ENCODE assay signal across 8 mouse cellular contexts in the genomic region with DNA sequence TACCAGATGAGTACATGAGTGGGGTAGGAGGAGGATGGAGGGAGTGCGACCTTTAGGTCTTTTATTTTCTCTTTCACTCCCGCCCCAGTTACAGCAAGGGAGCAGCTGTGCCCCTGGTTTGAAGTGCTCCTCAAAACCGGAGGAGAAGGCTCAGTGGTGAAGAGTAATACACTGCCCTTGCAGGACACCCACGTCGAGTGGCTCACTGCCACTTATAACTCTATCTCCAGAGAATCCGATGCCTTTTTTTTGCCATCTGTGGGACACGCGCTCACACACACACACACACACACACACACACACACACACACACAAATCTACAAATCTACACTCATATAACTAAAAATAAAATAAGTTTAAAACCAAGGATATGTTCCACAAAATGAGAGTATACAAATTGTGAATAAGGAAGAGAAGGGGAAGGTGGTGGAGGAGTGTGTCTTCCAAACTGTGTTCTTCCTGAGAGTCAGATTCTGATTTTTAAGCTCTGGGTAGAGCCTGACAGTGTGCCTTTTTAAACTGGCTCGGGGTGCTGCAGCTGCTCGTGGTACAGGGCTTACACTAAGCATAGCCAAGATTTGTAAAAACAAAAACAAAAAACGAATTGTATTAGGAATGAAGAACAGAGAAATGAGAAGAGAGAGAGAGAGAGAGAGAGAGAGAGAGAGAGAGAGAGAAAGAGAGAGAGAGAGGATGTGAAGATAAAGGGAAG. TPM values are rescaled to one million over a fixed set of nuclear protein-coding genes. Genes with fewer than 3 reads are reported as not detected.
DNase-seq lines count a peak whose midpoint lies in the region; ATAC-seq and TF ChIP-seq lines count a peak whose summit lies in the region.

No protein-coding gene starts in this region.

- no peak for DNase-seq in kidney, adult 2 months
- DNase-seq in limb, embryonic 10.5 days (ENCODE audit: low spot score) = no peak
- DNase-seq in thymus, postnatal 36 days = no peak

- H3K4me3 ChIP-seq in kidney, embryonic 16.5 days (ENCODE audit: low read length) = no peak overlapping the region
- H3K4me3 ChIP-seq in kidney, adult 2 months (ENCODE audit: insufficient read depth, low read depth, low read length) = no peak overlapping the region
- no peak overlapping the region for H3K4me3 ChIP-seq in forebrain, embryonic 12.5 days (replicated peaks)
- peak overlapping the region; percentile 76; the same call in 1 of the 2 replicates for H3K4me3 ChIP-seq in limb, embryonic 10.5 days
- H3K4me3 ChIP-seq in neural tube, embryonic 13.5 days = peak overlapping the region; percentile 62; the same call in 1 of the 2 replicates

- no peaks in the 10 kb centered on the region for H3K9me3 ChIP-seq in kidney, embryonic 16.5 days (ENCODE audit: low read length)
- no peaks in the 10 kb centered on the region for H3K9me3 ChIP-seq in forebrain, embryonic 12.5 days
- no peaks in the 10 kb centered on the region for H3K9me3 ChIP-seq in limb, embryonic 10.5 days (replicated peaks)
- H3K9me3 ChIP-seq in neural tube, embryonic 13.5 days = no peaks in the 10 kb centered on the region

- ATAC-seq in kidney, embryonic 16.5 days (ENCODE audit: low FRiP score, low TSS enrichment) = no peak
- ATAC-seq in forebrain, embryonic 12.5 days (ENCODE audit: low FRiP score) = no peak
- no peak for ATAC-seq in neural tube, embryonic 13.5 days (ENCODE audit: low read depth)
- ATAC-seq in megakaryocyte progenitor cell, adult 5-6 weeks (replicated peaks; ENCODE audit: poor library complexity) = no peak
- ATAC-seq in cerebellum, adult (ENCODE audit: insufficient number of reproducible peaks, low FRiP score, low TSS enrichment) = no peak

- peak overlapping the region; percentile 90 for H3K4me2 ChIP-seq in kidney, embryonic 16.5 days (replicated peaks; ENCODE audit: low read depth, low read length)
- peak overlapping the region; percentile 72 for H3K4me2 ChIP-seq in forebrain, embryonic 12.5 days
- peak overlapping the region; percentile 73 for H3K4me2 ChIP-seq in neural tube, embryonic 13.5 days

- no peak for TF ChIP-seq CTCF in kidney, adult 2 months (conservative IDR thresholded peaks at IDR 0.05; ENCODE audit: insufficient read depth, insufficient read length, low read depth, low read length)

- H3K27ac ChIP-seq in kidney, embryonic 16.5 days (ENCODE audit: low read length) = no peak overlapping the region
- H3K27ac ChIP-seq in kidney, adult 2 months (ENCODE audit: insufficient read depth, low read depth, low read length) = no peak overlapping the region
- H3K27ac ChIP-seq in forebrain, embryonic 12.5 days = no peak overlapping the region
- peak overlapping the region; percentile 90; the same call in 1 of the 2 replicates for H3K27ac ChIP-seq in limb, embryonic 10.5 days
- no peak overlapping the region for H3K27ac ChIP-seq in neural tube, embryonic 13.5 days (replicated peaks)

- no peaks in the 10 kb centered on the region for H3K27me3 ChIP-seq in kidney, embryonic 16.5 days (ENCODE audit: insufficient read depth, low read length)
- H3K27me3 ChIP-seq in kidney, adult 2 months (replicated peaks; ENCODE audit: control insufficient read depth, insufficient read depth, low read length) = no peaks in the 10 kb centered on the region
- H3K27me3 ChIP-seq in forebrain, embryonic 12.5 days = no peaks in the 10 kb centered on the region
- no peaks in the 10 kb centered on the region for H3K27me3 ChIP-seq in limb, embryonic 10.5 days (ENCODE audit: low read depth, poor library complexity, severe bottlenecking)
- no peaks in the 10 kb centered on the region for H3K27me3 ChIP-seq in neural tube, embryonic 13.5 days

- WGBS in kidney, embryonic 16.5 days = 89% methylated on average over 11 of the region's 11 CpGs
- 80% methylated on average over 11 of the region's 11 CpGs for whole genome bisulfite sequencing in kidney, adult 2 months
- 85% methylated on average over 11 of the region's 11 CpGs for WGBS in forebrain, embryonic 12.5 days
- WGBS in limb, embryonic 10.5 days = 85% methylated on average over 11 of the region's 11 CpGs
- 86% methylated on average over 11 of the region's 11 CpGs for WGBS in neural tube, embryonic 13.5 days

- TF ChIP-seq POLR2A in kidney, adult 2 months (IDR thresholded peaks at IDR 0.05; ENCODE audit: low read depth, low read length) = no peak

- H3K4me1 ChIP-seq in kidney, embryonic 16.5 days (ENCODE audit: insufficient read depth, low read length) = peaks cover 12% of the 10 kb centered on the region
- H3K4me1 ChIP-seq in kidney, adult 2 months (ENCODE audit: control insufficient read depth, insufficient read depth, low read length) = peaks cover 8% of the 10 kb centered on the region; the same call in 1 of the 2 replicates
- H3K4me1 ChIP-seq in forebrain, embryonic 12.5 days = peaks cover 24% of the 10 kb centered on the region
- H3K4me1 ChIP-seq in limb, embryonic 10.5 days = peaks cover 20% of the 10 kb centered on the region
- peaks cover 23% of the 10 kb centered on the region for H3K4me1 ChIP-seq in neural tube, embryonic 13.5 days (replicated peaks)

- peaks cover 6% of the 10 kb centered on the region; the same call in 1 of the 2 replicates for H3K36me3 ChIP-seq in kidney, embryonic 16.5 days (ENCODE audit: insufficient read depth, low read length)
- H3K36me3 ChIP-seq in kidney, adult 2 months (ENCODE audit: control insufficient read depth, insufficient read depth, low read length) = no peaks in the 10 kb centered on the region
- no peaks in the 10 kb centered on the region for H3K36me3 ChIP-seq in forebrain, embryonic 12.5 days (replicated peaks)
- peaks cover 16% of the 10 kb centered on the region for H3K36me3 ChIP-seq in limb, embryonic 10.5 days
- peaks cover 3% of the 10 kb centered on the region; the same call in 1 of the 2 replicates for H3K36me3 ChIP-seq in neural tube, embryonic 13.5 days

- H3K9ac ChIP-seq in kidney, embryonic 16.5 days (replicated peaks; ENCODE audit: low read length) = no peak overlapping the region
- H3K9ac ChIP-seq in forebrain, embryonic 12.5 days = no peak overlapping the region
- H3K9ac ChIP-seq in neural tube, embryonic 13.5 days = no peak overlapping the region

RNA-seq across cellular contexts. Expression of gene Hpf1, which starts 0.9 kb away (rescaled TPM):
- polyA plus RNA-seq in kidney, embryonic 16.5 days (2015; fragmentation: Nextera tagmentation; extraction: Ambion mirVana) = 100 and 112 TPM in 2 replicates
- 3.9 and 6.5 TPM in 2 replicates for polyA plus RNA-seq in kidney, adult 2 months (2012; rRNA removed)
- polyA plus RNA-seq in forebrain, embryonic 12.5 days (2016; fragmentation: Nextera tagmentation; extraction: Ambion mirVana) = 137 and 141 TPM in 2 replicates
- 110 and 116 TPM in 2 replicates for polyA plus RNA-seq in limb, embryonic 10.5 days (2016; fragmentation: Nextera tagmentation; extraction: Ambion mirVana)
- polyA plus RNA-seq in neural tube, embryonic 13.5 days (2015; fragmentation: Nextera tagmentation; extraction: Ambion mirVana) = 107 and 116 TPM in 2 replicates
- total RNA-seq in megakaryocyte progenitor cell, adult 5-6 weeks (2015) = 171 and 186 TPM in 2 replicates
- 124 and 138 TPM in 2 replicates for total RNA-seq in megakaryocyte progenitor cell, adult 5-6 weeks (2017)

Comparison
In these comparisons a context has a peak if more than half of its experiments do, and no peak if none do; other contexts are left out.
1. RNA of gene Hpf1, which starts 0.9 kb away (polyA plus RNA-seq): 137 to 141 TPM in forebrain, embryonic 12.5 days, 110 to 116 TPM in limb, embryonic 10.5 days, 107 to 116 TPM in neural tube, embryonic 13.5 days and 100 to 112 TPM in kidney, embryonic 16.5 days; 3.9 to 6.5 TPM in kidney, adult 2 months; every median in the first group is over 10 times any median in the second.
2. H3K4me3 ChIP-seq: peak in limb, embryonic 10.5 days (single experiment) and neural tube, embryonic 13.5 days (single experiment); none in kidney, embryonic 16.5 days (single experiment), kidney, adult 2 months (single experiment) and forebrain, embryonic 12.5 days (single experiment).
3. Peak in every context shown above with its lines, with median percentiles within 50 percentile points of each other: H3K4me2 ChIP-seq.